Mouse (Mus musculus) myocyte (in vitro differentiated cells): ENCODE measurements around the gene Pdap1. TPM values are rescaled to one million over a fixed set of nuclear protein-coding genes. Genes with fewer than 3 reads are reported as not detected.
"Not testable (repeated sequence)": the region's sequence is repeated elsewhere in the genome, so short reads cannot be mapped to it uniquely, and the experiment has no call there.

ENCODE experiments used
- H3K27me3 ChIP-seq: one replicate; pipeline ENCODE4 v1.6.1; 2011; ENCODE audit not compliant: control insufficient read depth, insufficient read depth, insufficient read length
- H3K36me3 ChIP-seq: one replicate; pipeline ENCODE4 v1.6.1; 2011; ENCODE audit not compliant: control insufficient read depth, insufficient read depth
- H3K4me2 ChIP-seq: one replicate; pipeline ENCODE4 v1.6.1; 2011; ENCODE audit warnings: low read depth, control low read depth
- H3K4me3 ChIP-seq: one replicate; pipeline ENCODE4 v1.5.1; 2011; ENCODE audit warnings: mild to moderate bottlenecking, control low read depth, moderate library complexity
- H3K79me2 ChIP-seq: one replicate; pipeline ENCODE4 v1.6.1; 2011; ENCODE audit not compliant: control insufficient read depth, insufficient read depth
- H3ac ChIP-seq: one replicate; pipeline ENCODE4 v1.6.1; 2011; ENCODE audit not compliant: control insufficient read depth, insufficient read length
- CEBPB ChIP-seq: IDR thresholded peaks from 2 replicates; pipeline ENCODE4 v1.6.1; 2011; ENCODE audit warnings: mild to moderate bottlenecking, moderate library complexity; ENCODE audit not compliant: poor library complexity, insufficient read depth, severe bottlenecking
- E2F4 ChIP-seq: IDR thresholded peaks from one replicate; pipeline ENCODE4 v1.6.1; 2011; ENCODE audit warnings: mild to moderate bottlenecking, control low read depth, moderate library complexity; ENCODE audit not compliant: insufficient read depth
- MAX ChIP-seq: IDR thresholded peaks from one replicate; pipeline ENCODE4 v1.6.1; 2011; ENCODE audit warnings: low read depth, mild to moderate bottlenecking, control low read depth
- MYOD1 ChIP-seq, 3 experiments: IDR thresholded peaks; one replicate each; pipeline ENCODE4 v1.6.1; 2011; ENCODE audit warnings: control low read depth in 2 of 3, low read depth in 2 of 3, mild to moderate bottlenecking in 2 of 3, moderate library complexity in 1 of 3; ENCODE audit not compliant: insufficient read length in 2 of 3, control insufficient read depth in 1 of 3
- MYOG ChIP-seq, 3 experiments: IDR thresholded peaks; one replicate each; pipeline ENCODE4 v1.6.1; 2011; ENCODE audit warnings: control low read depth in 2 of 3, low read depth in 2 of 3, mild to moderate bottlenecking in 2 of 3; ENCODE audit not compliant: insufficient read length in 2 of 3, control insufficient read depth in 1 of 3, insufficient read depth in 1 of 3
- POLR2A ChIP-seq: IDR thresholded peaks from one replicate; pipeline ENCODE4 v1.6.1; 2011; ENCODE audit warnings: low read depth, mild to moderate bottlenecking, control low read depth, moderate library complexity; ENCODE audit not compliant: insufficient read length
- POLR2AphosphoS2 ChIP-seq: IDR thresholded peaks from one replicate; pipeline ENCODE4 v1.6.1; 2011; ENCODE audit warnings: low read depth, control low read depth; ENCODE audit not compliant: insufficient read length
- REST ChIP-seq: IDR thresholded peaks from one replicate; pipeline ENCODE4 v1.6.1; 2011; ENCODE audit warnings: mild to moderate bottlenecking, control low read depth, moderate library complexity; ENCODE audit not compliant: insufficient read depth, insufficient read length
- SRF ChIP-seq: IDR thresholded peaks from one replicate; pipeline ENCODE4 v1.6.1; 2011; ENCODE audit warnings: low read depth; ENCODE audit not compliant: control insufficient read depth, insufficient read length
- TCF12 ChIP-seq: IDR thresholded peaks from one replicate; pipeline ENCODE4 v1.6.1; 2011; ENCODE audit warnings: mild to moderate bottlenecking, control low read depth; ENCODE audit not compliant: poor library complexity, insufficient read depth, severe bottlenecking
- TCF3 ChIP-seq: IDR thresholded peaks from one replicate; pipeline ENCODE4 v1.6.1; 2011; ENCODE audit warnings: low read depth, control low read depth; ENCODE audit not compliant: insufficient read length
- USF1 ChIP-seq: IDR thresholded peaks from one replicate; pipeline ENCODE4 v1.6.1; 2011; ENCODE audit warnings: low read depth, mild to moderate bottlenecking, control low read depth, moderate library complexity
- polyA plus RNA-seq: library from polyadenylated mRNA; unstranded; fragments of >200 nt; fragmentation: generic; extraction: Trizol; gene quantifications from one replicate; pipeline ENCODE4 v1.2.1, GENCODE M21; 2012; ENCODE audit warnings: missing spikeins

Gene Pdap1
- polyA plus RNA-seq, 1 experiment, result 98.9 TPM

DNA sequence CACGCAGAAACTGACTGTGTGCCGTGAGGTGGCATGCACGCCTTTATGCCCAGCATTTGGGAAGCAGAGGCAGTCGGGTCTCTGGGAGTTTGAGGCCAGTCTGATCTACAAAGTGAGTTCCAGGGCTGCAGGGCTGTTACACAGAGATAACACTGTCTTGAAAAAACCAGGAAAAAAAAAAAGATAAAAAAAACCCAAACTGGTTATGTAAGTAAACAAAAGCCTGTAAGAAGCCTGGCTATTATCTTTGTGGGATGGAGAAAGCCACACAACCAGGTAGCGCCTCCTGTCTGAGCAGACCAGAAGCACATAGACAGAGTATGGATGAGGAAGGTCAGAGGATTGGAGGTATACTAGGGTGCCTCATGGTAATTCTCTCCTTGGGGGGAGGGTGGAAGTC lies 12.7 kb upstream of the Pdap1 start:
- Histone ChIP-seq H3K27me3 (no peaks in the 10 kb centered on the region), H3K4me2 (no peak overlapping the region), H3K79me2 (no peaks in the 10 kb centered on the region), H3ac (no peak overlapping the region), H3K4me3 (no peak overlapping the region), H3K36me3 (peaks cover 19% of the 10 kb centered on the region)
- TF ChIP-seq REST, result no peak

- no peak overlapping the region for H3ac ChIP-seq
- TF ChIP-seq MAX, result no peak
- TF ChIP-seq SRF, result no peak
- TF ChIP-seq POLR2AphosphoS2, result no peak
- TF ChIP-seq TCF12, result no peak
- TF ChIP-seq MYOG (IDR thresholded peaks at IDR 0.05; ENCODE audit: control insufficient read depth in 1 of 3, insufficient read depth in 1 of 3, insufficient read length in 2 of 3, low read depth in 2 of 3), result no peak
- TF ChIP-seq MYOD1 (IDR thresholded peaks at IDR 0.05; ENCODE audit: control insufficient read depth in 1 of 3, insufficient read length in 2 of 3, low read depth in 2 of 3), result no peak
- no peak for TF ChIP-seq USF1
- H3K4me3 ChIP-seq, result no peak overlapping the region
- no peaks in the 10 kb centered on the region for H3K79me2 ChIP-seq
- H3K4me2 ChIP-seq, result no peak overlapping the region
- H3K36me3 ChIP-seq, result peaks cover 37% of the 10 kb centered on the region
- no peaks in the 10 kb centered on the region for H3K27me3 ChIP-seq
Measured at GRCm38 (mm10) chr5:145149294-145149693, 9.3 kb upstream of the Pdap1 start.

GRCm38 (mm10) chr5:145147748-145148147 lies 7.7 kb upstream of the Pdap1 start:
- H3K79me2 ChIP-seq, result peaks cover 3% of the 10 kb centered on the region
- H3K4me3 ChIP-seq, result no peak overlapping the region
- no peak overlapping the region for H3ac ChIP-seq
- no peak overlapping the region for H3K4me2 ChIP-seq
- TF ChIP-seq REST (no peak), TCF12 (no peak), POLR2AphosphoS2 (no peak), USF1 (no peak), MAX (no peak), POLR2A (no peak)
- no peaks in the 10 kb centered on the region for H3K27me3 ChIP-seq
- peaks cover 51% of the 10 kb centered on the region for H3K36me3 ChIP-seq

GRCm38 (mm10) chr5:145140611-145141010 lies 573 bp upstream of the Pdap1 start:
- Histone ChIP-seq H3K4me2 (peak overlapping the region; percentile 69), H3K27me3 (no peaks in the 10 kb centered on the region), H3K79me2 (peaks cover 63% of the 10 kb centered on the region), H3ac (peak overlapping the region; percentile 68), H3K36me3 (peaks cover 35% of the 10 kb centered on the region), H3K4me3 (peak overlapping the region; percentile 94)
- TF ChIP-seq MYOG (IDR thresholded peaks at IDR 0.05; ENCODE audit: control insufficient read depth in 1 of 3, insufficient read depth in 1 of 3, insufficient read length in 2 of 3, low read depth in 2 of 3) (no peak), CEBPB (no peak), POLR2A (no peak), POLR2AphosphoS2 (no peak), MAX (no peak), REST (no peak), TCF3 (no peak), E2F4 (no peak), SRF (no peak), USF1 (no peak), TCF12 (no peak), MYOD1 (IDR thresholded peaks at IDR 0.05; ENCODE audit: control insufficient read depth in 1 of 3, insufficient read length in 2 of 3, low read depth in 2 of 3) (no peak)

DNA sequence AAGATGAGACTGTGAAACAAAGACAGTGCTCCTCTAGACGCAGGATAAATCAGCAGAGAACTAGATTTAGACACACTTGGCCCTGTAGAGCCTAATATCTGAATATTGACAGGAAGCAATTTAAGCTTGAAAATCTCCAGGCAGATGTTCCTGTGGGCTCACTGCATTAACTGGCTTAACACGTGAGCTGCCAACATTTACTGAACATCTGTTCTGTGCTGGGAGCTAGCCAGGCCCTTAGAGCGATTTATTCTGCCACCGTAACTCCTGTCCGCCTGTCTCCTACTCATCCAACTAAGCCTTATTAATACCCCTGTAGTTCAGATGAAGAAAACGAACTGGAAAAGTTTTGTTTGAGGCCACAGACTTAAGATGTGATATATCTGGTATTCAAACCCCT lies 1.2 kb downstream of the Pdap1 start:
- TF ChIP-seq SRF, result no peak
- TF ChIP-seq MYOD1 (IDR thresholded peaks at IDR 0.05; ENCODE audit: control insufficient read depth in 1 of 3, insufficient read length in 2 of 3, low read depth in 2 of 3), result peak in 1 of 3 experiments; percentile 9
- TF ChIP-seq E2F4, result no peak
- TF ChIP-seq TCF12, result no peak
- TF ChIP-seq POLR2A, result no peak
- TF ChIP-seq POLR2AphosphoS2, result no peak
- TF ChIP-seq REST, result no peak
- peaks cover 31% of the 10 kb centered on the region for H3K36me3 ChIP-seq
- H3K4me2 ChIP-seq, result peak overlapping the region; percentile 85
- peak overlapping the region; percentile 94 for H3K4me3 ChIP-seq
- no peaks in the 10 kb centered on the region for H3K27me3 ChIP-seq
- peak overlapping the region; percentile 68 for H3ac ChIP-seq
- H3K79me2 ChIP-seq, result peaks cover 67% of the 10 kb centered on the region

DNA sequence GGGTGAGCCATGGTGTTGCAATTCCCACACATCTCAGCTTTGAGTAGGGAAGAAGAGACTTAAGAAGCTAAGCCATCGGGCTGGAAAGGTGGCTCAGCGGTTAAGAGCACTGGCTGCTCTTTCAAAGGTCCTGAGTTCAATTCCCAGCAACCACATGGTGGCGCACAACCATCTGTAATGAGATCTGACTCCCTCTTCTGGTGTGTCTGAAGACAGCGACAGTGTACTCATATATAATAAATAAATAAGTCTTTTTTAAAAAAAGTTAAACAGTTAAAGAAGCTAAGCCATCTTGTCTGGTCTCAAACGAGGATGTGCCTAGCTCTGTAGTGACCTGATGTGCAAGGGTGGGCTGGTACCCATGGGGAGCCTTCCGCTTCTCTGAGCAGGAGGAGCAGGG lies 6.8 kb downstream of the Pdap1 start:
- not testable (repeated sequence) for H3K4me3 ChIP-seq, H3K27me3 ChIP-seq, H3K4me2 ChIP-seq, H3ac ChIP-seq
- Histone ChIP-seq H3K36me3 (peaks cover 38% of the 10 kb centered on the region), H3K79me2 (peaks cover 33% of the 10 kb centered on the region)
